Mouse (Mus musculus) right cerebral cortex, postnatal 4 days (tissue): ENCODE measurements at regions not wholly inside any gene's neighbourhood (a gene's known extent, or its start where the extent isn't known, plus 50 kb on each side); places are given as distances from the start of the nearest gene placed in this dataset.

ENCODE experiments used
- DNase-seq: peaks from one replicate; pipeline ENCODE4 v3.0.0-alpha.2; 2022

- no peak for DNase-seq
Observed at GRCm38 (mm10) chr13:51935827-51936226, 89.3 kb downstream of the Gadd45g start.

- no peak for DNase-seq
Observed at GRCm38 (mm10) chr13:51936441-51936840, 90.0 kb downstream of the Gadd45g start.

GRCm38 (mm10) chr13:51937898-51938297 is 91.4 kb downstream of the Gadd45g start:
- DNase-seq, result no peak

GRCm38 (mm10) chr13:51939262-51939661 is 92.8 kb downstream of the Gadd45g start:
- DNase-seq, result no peak

- DNase-seq, result no peak
Observed at GRCm38 (mm10) chr13:51939715-51940114, 93.2 kb downstream of the Gadd45g start.

GRCm38 (mm10) chr13:51946171-51946570 is 99.7 kb downstream of the Gadd45g start:
- no peak for DNase-seq

- no peak for DNase-seq
Observed at GRCm38 (mm10) chr13:51948896-51949295, 102.4 kb downstream of the Gadd45g start.

GRCm38 (mm10) chr13:51951506-51952038 is 105.1 kb downstream of the Gadd45g start:
- no peak for DNase-seq

- no peak for DNase-seq
Observed at GRCm38 (mm10) chr13:51953084-51953483, 106.6 kb downstream of the Gadd45g start.

GRCm38 (mm10) chr13:51953569-51953968 is 107.1 kb downstream of the Gadd45g start:
- no peak for DNase-seq

GRCm38 (mm10) chr13:51957101-51957500 is 110.6 kb downstream of the Gadd45g start:
- no peak for DNase-seq

- DNase-seq, result no peak
Observed at GRCm38 (mm10) chr13:51959591-51959990, 113.1 kb downstream of the Gadd45g start.

GRCm38 (mm10) chr13:51960262-51960661 is 113.8 kb downstream of the Gadd45g start:
- DNase-seq, result no peak

GRCm38 (mm10) chr13:51962191-51962611 is 115.7 kb downstream of the Gadd45g start:
- DNase-seq, result no peak

- DNase-seq, result no peak
Observed at GRCm38 (mm10) chr13:51962676-51963075, 116.2 kb downstream of the Gadd45g start.

GRCm38 (mm10) chr13:51963966-51964365 is 117.5 kb downstream of the Gadd45g start:
- DNase-seq, result no peak

GRCm38 (mm10) chr13:51964416-51964815 is 117.9 kb downstream of the Gadd45g start:
- no peak for DNase-seq

- no peak for DNase-seq
Observed at GRCm38 (mm10) chr13:51964921-51965320, 118.4 kb downstream of the Gadd45g start.

- DNase-seq, result no peak
Observed at GRCm38 (mm10) chr13:51968103-51968502, 121.6 kb downstream of the Gadd45g start.

GRCm38 (mm10) chr13:51968796-51969195 is 122.3 kb downstream of the Gadd45g start:
- no peak for DNase-seq

- DNase-seq, result no peak
Observed at GRCm38 (mm10) chr13:51970051-51970450, 123.6 kb downstream of the Gadd45g start.

- DNase-seq, result no peak
Observed at GRCm38 (mm10) chr13:51972656-51973310, 126.3 kb downstream of the Gadd45g start.

GRCm38 (mm10) chr13:51973461-51973860 is 127.0 kb downstream of the Gadd45g start:
- DNase-seq, result peak; percentile 25

- DNase-seq, result no peak
Observed at GRCm38 (mm10) chr13:51974101-51974500, 127.6 kb downstream of the Gadd45g start.

GRCm38 (mm10) chr13:51975330-51975729 is 128.9 kb downstream of the Gadd45g start:
- DNase-seq, result no peak
